Mouse (Mus musculus) spleen, adult 2 months (tissue): Measurements from ENCODE around the gene Pex7.

Source experiments
- CTCF ChIP-seq: fragments of 200-500 bp; IDR thresholded peaks from 2 replicates; pipeline ENCODE4 v1.5.1; 2011; ENCODE audit warnings: mild to moderate bottlenecking, inconsistent platforms; ENCODE audit not compliant: insufficient read depth, insufficient read length, insufficient replicate concordance; ENCODE audit errors: extremely low read depth
- POLR2A ChIP-seq: fragments of 200-500 bp; IDR thresholded peaks from 2 replicates; pipeline ENCODE4 v1.6.1; 2011; ENCODE audit warnings: low read depth, low read length, inconsistent platforms

GRCm38 (mm10) chr10:19936961-19937708, 29.6 kb upstream of the Pex7 start:
- TF ChIP-seq CTCF, result no peak
- TF ChIP-seq POLR2A, result no peak
